Mouse (Mus musculus) lung, adult 2 months (tissue): ENCODE results near the gene Naip2.

ENCODE experiments used
- CTCF ChIP-seq: fragments of 200-500 bp; IDR thresholded peaks from 2 replicates; pipeline ENCODE4 v1.5.1; 2011; ENCODE audit warnings: mild to moderate bottlenecking, low read length, control low read depth; ENCODE audit not compliant: insufficient read depth
- POLR2A ChIP-seq: fragments of 200-500 bp; IDR thresholded peaks from 2 replicates; pipeline ENCODE4 v1.6.1; 2011; ENCODE audit warnings: low read depth, mild to moderate bottlenecking, control low read depth, low read length, borderline replicate concordance; ENCODE audit errors: extremely low read depth

GRCm38 (mm10) chr13:100107652-100108472 lies 94.0 kb downstream of the Naip2 start, which contains the start of gene Serf1:
- TF ChIP-seq CTCF (no peak), POLR2A (no peak)
